Mouse (Mus musculus): ENCODE measurements around the gene Grin2a. TPM values are rescaled to one million over a fixed set of nuclear protein-coding genes. Genes with fewer than 3 reads are reported as not detected.

Grin2a gene
- polyA plus RNA-seq, 2 experiments from 2014 or later: not detected

DNA sequence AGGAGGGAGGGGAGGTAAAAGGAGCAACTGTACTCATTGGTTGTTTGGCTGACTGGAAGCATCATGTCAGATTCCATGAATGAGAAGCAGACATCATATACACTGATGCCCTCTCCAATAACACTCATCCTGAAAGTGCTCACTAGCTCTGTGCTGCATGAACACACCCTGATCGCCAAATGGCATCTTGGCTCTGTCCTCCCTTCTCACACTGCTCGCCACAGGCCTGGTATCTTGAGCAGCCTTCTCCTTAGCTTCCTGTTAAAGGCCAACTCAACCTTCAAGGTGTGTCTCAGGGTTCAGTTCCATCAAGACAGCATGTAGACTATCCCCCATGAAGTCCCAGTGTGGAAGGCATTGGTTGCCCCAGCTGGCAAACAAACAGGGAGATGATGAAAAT is 137.6 kb downstream of the Grin2a start:
- no peak for ATAC-seq

DNA sequence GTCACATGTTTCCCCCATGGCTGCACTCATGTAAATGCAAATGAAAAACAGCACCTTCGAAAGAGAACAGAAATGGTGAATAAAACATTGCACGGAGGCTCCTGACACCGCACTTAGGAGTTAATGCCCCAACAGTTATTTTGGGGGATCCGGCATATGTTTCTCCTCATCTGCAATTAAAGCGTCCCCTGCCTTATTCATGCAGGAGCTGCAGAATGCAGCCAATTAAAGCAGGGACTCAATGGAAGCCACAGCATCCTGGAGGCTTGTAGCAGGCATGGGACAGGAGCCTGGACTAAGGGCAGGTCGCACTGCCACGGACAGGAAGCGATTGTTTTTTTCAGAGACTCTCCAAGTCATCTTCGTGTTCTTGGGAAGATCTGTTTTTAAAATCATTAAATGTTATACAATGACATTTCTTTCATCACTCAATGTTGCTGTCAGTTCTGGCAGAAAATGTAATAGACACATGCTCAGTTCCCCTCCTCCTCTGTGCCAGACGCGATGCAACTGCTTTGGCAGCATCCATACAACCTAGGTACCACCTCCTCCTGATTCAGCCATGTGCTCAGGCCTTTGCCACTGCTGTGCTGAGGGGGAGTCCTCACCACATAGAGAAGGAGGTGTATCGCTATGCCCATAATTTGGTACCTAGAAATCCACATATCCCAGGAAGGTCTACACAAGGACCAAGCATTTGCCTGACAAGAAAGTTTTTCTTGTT is 143.9 kb downstream of the Grin2a start:
- no peak for ATAC-seq

DNA sequence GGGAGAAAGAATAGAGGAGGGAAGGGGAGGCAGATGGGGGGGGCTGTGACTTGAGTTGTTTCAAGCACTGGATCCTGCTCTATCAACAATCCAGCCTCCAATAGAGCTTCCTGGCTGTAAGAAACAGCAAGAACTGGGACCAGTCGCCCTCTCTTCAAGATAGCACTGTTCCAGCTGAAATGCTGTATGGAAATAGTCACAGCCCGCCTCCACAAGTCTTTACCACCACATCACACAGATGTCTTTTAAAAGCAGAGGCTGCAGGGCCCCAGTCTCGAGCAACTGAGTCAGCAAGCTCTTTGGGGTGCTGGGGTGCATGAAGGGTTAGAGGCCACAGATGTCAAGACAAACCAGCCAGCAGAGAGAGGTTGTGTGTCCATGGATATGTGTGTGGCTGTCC is 153.9 kb downstream of the Grin2a start:
- ATAC-seq: no peak

DNA sequence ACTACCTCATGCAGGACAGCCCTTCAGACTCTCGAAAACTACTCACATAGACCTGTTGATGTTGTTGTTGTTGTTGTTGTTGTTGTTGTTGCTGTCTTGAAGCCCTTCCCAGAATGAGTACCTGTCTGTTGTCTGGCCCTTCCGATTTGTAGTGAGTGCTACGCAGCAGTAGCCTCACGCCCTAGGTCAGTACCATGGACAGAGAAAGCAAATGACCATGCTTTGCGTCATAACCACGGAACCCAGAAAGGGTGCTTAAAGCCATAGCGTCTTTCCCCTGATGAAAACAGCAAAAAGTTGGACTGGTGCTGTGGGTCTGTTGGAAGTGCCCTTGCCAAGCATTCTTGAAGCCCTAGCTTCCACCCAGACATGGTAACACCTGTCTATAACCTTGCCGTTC is 158.8 kb downstream of the Grin2a start:
- no peak for ATAC-seq

DNA sequence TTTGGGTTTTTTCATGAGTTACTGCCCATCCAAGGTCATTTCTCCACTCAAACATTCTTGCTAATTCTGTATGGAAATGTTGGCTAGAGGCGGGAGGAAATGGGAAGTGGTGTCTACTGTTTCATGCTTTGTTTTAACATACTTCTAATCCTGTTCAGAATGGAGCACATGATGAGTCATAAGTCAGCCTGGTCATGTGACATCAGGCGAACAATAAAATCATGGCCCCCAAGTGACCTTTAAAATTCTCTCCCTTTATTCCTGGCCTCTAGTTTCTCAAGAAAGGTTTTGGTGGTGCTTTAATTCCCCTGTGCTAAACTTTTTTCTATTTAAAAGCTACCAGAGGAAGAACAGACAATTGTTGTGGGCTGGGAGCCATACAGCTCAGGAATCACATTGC is 161.1 kb downstream of the Grin2a start:
- ATAC-seq: no peak

DNA sequence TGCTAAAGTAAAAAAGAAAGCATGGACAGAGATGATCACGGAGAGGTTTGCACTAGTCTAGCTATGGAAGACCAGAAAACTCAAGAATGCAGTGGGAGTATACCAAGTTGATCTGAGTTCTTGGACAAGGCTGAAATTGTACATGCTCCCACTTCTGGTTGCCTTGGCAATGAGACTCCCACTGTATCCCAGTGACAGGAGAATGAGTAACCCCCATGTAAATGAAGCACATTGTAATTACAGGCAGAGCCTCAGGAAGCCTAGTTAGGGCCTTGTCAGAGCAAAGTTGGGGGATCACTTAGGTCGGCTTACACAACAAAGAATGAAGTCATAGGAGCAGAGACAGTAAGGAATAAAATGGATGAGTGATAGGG is 170.3 kb downstream of the Grin2a start:
- no peak for ATAC-seq

DNA sequence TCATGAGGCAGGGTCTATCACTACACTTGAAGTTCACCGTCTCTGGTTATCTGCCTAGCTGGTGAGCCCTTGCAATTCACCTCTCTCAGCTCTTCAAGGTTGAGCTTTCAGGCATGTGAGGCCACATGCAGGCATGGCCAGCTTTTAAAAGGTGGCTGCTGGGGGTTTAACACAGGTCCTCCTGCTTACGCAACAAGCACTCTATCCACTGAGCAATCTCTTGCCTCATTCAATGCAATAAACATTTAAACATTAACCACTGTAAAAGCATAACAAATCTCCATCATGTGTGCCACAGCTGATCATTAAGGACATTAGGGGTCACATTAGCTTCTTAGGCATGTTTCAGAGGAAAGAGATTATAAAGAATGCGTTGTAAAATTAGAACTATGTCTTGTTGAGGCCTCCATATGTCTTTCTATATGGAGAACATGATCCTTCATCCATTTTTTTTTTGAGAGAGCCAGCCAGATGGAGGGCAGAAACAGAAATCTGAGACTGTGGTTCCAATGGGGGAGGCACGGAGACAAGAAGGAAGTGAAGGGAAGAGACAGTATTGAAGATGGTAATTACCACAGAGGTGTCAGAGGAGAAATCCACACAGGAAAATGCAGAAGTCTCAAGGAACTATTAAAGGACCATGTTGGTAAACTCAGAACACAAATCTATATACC is 170.8 kb downstream of the Grin2a start:
- ATAC-seq: no peak

DNA sequence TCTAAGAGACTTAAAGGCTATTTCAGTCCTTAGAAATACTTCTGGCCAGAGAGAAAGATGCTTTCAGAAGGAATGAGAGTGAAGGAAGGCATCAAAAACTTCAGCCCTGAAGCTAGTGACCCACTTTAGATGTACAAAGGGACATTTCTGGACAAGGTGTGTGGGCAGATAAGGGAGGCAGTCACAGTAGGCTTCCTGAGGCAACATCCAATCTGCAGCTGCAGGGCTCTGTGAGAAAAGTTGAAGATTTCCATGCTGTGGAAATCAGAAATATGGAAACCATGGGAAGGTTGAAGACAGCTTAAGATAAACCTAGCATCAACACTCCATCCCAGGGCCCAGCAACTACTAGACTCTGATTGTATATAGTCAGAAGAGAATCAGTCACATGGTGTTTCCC is 171.7 kb downstream of the Grin2a start:
- ATAC-seq: no peak

DNA sequence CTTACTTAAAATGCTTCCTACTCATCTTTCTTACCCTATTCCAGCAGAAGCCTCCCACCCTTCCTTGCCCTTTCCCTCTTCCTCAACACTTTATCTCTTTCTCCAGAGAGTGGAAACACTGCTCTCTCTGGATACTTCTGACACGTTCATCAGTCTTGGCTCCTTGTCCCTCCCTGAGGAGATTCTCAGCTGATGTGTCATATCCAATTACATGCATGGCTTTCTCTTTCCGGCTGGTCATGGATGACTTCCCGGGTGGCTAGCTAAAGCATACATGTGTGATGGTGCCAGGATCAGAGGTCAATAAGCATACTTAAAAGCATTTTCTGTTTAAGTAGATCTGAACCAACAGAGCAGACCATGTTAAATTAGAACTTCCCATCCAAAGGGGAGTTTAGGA is 175.9 kb downstream of the Grin2a start:
- ATAC-seq: no peak

DNA sequence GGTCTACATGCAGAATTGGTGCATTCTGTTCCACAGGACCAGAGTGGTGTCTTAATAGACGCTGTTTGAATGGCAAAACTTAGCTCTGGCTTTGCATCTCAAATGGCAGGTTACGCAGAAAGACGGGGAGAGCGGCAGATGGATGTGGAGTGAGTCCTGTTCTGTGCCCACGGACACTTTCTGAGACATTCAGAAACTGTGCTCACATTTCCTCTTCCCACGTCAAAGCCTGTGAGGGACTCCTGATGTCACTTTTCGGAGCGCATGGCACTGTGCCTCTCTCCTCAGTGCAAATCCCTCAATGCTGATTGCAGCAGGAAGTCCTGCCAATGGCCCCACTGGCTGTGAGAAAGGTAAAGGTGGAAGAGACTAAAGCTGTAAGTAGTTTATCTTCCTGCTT is 194.0 kb downstream of the Grin2a start:
- no peak for ATAC-seq

DNA sequence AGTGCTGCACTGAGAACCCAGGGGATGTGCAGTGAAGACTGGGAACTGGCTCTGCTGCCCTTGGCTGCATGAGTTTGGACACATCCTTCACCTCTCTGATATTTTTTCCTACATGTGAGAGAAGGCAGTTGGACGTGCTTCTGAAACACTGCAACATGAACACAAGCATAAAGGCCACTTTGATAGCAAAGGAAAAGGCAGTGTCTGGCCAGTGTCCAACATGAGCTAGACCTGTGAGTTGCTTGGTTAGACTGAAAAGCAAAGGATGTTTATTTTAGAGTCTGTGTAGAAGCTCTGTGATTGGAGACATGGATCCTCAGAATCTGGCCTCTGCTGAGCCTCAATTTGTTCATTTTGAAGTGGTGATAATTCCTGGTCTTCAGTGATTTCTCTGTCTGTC is 195.1 kb downstream of the Grin2a start:
- ATAC-seq: no peak

DNA sequence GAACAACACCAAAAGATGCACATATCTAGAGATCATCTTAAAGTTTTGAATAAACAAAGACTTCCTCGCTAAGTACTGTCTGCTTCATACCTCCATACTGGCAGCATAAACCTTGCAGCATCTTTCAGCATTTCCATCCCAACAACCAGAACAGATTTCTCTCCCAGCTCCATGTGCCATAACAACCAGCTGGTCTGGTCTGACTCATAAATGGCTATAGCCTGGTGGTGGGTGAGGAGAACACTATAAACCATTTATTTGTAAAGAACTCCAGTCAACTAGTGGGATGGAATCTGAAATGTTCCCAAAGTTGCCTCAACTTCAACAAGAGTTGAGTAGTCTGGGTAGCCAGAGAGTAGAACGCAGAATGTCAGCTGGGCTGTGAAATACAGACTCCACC is 202.4 kb downstream of the Grin2a start:
- ATAC-seq: no peak

DNA sequence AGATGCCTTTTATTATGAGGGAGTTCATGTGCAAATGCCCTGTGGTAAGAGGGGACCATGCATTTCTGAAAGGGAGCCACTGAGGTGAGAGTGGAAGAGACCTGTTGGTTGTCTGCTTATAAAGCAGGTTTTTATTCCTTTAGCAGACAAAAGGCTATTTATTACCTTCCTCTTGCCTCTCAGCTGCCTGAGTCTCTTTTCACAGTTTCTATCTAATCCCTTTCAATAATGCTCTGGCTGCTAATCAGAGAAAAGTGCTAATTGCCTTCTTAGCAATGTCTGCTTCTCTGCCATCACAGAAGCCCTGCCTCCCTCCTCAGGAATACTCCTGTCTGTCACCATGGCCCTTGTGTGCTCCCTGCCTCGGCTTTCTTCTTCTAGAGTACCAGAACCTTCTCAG is 209.1 kb downstream of the Grin2a start:
- ATAC-seq: no peak

DNA sequence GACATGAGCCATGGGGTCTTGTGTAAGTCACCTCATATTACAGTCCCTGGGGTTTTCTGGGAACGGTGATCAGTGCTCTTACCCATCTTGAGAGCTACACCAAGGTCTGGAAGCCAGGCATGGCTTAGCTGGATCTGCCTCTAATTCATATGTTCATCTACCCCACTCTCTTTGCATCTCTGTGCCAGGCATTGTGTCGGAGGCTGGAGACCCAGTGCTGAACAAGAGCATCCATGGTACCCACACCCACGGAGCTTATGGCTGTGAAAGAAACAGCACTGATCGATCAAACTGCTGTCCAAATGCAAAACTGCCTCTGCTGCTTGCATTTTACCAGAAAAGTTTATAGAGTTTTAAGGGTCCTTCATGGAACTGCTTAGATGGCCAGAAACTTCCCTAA is 209.5 kb downstream of the Grin2a start:
- no peak for ATAC-seq

DNA sequence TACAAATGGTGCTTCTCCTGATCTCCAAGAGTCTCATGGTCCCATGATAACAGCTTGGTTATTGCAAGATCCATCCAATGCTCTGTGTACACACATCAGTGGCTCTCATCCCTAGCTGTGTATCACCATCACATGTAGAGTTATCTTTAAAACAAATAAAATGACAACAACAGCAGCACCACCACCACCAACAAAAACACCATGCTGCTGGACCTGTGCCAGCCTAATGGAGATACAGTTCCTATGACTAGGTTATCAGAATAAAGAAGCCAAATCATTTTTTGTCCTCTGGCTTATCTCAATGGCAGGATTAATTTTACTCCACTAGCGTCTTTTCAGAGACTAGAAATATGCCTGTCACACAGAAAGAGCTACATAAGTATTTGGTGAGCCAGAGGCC is 226.4 kb downstream of the Grin2a start:
- ATAC-seq: no peak

DNA sequence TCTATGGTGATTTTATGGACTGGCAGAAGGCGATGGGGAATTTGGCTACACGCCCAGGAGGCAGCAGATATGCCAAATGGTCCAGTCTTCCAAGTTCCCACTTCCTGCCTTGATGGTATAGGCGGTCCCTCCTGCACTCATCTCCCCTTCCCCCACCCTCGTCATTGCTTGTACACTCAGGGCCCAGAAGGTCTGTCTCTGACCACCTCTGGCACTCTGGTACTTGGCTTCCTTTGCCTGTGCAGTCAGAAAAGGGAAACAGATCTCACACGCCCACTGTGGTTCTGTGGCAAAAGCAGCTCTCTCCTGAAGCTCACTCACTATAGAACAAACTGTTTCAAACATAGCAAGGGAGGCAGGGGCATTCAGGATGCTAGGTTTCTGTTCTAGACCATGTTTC is 227.0 kb downstream of the Grin2a start:
- no peak for ATAC-seq

DNA sequence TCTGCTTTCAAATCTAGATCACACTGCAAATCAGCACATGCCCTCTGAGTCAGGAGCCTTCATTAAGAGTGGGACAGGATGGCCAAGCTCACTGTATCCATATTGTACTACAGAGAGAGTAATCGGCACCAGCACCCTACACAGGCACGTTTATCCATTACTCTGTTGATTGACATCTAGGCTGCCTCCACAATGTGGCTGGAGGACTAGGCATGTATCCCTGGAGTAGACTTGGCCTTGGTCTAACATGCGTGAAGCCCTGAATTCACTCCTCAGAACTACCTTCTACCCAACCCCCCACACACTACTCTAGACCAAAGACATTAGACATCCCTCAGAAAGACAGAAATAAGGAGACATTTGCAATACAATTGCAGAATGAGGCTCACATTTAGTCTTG is 227.4 kb downstream of the Grin2a start:
- no peak for ATAC-seq

DNA sequence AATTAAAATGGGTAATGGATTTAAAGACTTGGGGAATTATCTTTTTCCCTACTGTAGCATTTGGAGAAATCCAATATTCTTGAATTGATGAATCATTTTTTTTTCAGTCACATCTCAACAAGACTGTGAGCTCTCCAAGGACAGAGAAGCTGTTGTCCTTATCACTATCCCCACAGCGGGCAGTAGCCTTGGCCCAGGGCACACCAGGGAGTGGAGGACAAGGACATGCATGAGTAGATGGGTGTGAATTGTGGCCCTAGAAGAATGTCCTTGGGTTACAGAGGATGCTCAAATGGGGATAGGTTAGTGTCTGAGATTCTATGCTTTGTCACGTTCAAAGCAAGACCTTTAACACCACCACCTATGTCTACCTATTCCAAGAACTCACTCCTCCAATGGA is 231.3 kb downstream of the Grin2a start:
- no peak for ATAC-seq

DNA sequence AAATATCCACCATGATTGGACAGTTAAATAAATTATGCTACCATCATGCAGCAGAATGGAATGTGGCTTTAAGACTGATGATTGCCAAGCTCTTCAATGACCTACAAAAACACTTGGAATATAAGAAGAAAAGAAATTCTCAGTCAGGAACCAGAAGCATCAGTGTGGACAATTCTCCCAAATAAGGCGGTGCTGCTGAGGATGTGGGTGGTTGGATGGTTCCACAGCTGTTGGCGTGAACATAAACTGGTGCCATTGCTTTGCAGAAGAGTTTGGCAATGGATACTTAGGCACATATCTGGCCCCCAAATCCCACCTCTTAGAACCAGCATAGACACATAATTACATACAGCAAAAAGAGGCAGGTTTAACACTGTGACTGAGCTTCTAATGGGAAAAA is 235.0 kb downstream of the Grin2a start:
- ATAC-seq: no peak

DNA sequence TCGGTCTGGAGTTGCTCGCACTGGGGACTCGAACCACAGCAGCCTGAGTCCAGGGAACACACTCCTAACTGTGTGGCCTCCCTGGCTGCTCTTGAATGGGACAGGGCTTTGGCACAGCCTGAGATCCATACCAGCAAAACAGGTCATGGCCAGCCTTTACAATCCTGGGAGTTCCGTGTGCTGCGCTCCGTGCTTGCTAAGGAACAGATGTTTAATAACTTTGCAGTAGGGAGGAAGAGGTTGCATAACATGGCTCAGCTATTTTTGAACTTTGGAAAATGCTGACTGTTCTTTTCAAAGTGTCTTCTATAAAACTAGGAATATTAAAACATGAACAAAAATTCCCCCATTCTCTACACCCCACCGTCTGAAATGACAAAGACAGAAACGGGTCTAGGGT is 238.5 kb downstream of the Grin2a start:
- ATAC-seq: no peak

DNA sequence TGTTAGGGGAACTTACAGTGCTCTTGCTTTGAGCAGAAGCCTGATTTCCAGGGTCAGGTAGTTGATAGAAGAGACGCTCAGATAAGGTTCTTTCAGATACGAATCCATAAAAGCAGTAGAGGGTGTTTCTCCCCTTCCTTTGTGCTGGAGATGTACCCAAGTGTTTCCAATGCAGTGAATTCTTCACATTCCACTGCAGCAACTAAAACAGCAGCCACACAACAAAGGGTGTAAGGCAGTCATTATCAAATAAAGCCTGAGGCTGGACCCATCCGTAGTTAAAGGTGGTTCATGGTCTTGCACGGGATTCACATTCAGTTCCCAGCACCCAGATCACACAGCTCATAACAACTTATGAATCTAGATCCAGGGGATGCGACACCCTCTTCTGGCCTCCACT is 241.3 kb downstream of the Grin2a start:
- ATAC-seq: no peak

DNA sequence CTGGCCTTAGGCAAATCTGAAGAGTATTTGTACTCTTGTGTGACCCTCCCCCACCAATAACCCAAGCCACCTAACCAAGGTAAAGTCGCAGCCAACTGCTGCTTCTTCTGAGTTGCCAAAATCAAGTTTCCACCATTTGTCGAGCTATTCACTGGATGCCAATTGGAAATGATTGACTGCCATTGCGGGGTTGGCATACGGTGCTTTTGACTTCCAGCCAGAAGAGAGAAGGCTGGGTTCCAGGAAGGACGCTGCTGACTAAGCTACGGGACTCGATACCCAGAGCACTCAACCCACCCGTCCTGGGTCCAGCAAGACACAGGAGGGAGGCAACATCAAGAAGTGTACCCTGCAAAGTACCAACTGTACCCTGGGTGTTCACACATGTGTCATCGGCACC is 242.3 kb downstream of the Grin2a start:
- no peak for ATAC-seq

DNA sequence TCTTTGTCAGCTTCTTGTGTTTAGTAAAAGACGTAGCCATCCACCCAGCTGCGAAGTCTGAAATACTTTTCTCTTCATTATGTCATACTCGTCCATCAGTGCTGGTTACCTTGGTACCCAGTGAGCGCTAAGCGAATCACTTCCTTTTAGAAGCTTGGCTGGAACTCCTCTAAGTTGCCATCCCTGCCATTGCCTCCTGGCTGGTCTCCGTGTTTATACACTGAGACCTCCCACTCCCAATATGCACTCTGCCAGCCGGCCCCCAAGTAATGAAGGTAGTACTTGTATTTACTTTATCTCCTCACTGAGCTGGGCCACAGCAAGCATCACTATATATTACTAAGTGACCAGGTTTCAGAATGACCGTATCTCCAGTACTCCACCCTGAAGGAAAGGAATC is 242.8 kb downstream of the Grin2a start:
- no peak for ATAC-seq

DNA sequence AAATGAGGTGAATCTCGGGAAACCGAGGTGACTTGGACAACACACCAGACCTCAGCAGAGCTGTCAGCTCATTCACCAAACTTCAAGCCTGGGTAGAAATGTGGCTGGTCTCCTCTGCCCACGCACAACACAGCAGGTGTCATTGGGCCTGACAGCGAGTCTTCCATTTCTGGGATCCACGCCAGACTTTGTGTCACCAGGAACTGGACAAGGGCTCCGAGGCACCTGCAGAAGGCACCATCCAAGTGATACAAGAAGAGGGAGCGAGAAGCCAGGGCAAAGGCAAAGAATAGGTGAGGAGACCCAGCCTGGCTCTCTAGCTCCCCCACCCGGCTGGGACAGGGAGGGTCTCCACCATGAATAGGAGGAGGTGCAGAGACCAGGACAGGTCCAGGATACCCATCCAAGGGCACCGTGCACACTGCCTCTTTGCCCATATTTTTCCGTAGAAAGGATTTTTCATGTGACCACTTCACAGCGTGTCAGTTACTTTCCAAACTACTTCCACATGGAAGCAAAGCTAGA is 244.3 kb downstream of the Grin2a start:
- ATAC-seq: no peak

DNA sequence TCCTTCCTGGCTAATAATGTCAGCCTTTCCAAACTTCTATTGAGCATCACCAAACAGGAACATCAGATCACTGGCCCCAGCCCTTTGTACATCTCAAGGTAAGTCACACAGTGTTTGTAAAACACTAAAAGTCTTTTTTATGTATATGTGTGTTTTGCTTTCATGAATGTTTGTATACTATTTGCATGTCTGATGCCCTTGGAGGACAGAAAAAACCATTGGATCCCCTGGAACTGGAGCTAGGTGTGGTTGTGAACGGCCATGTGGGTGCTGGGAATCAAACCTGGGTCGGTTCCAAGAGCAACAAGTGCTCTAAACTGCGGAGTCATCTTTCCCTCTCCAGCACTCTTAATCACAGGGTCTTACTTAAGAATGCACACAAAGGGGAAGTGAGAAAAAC is 245.7 kb downstream of the Grin2a start:
- no peak for ATAC-seq

Measured in CD4-positive, CD25-positive, alpha-beta regulatory T cell, adult 4 months (primary cell).